Mouse (Mus musculus) MEL (cell line): ENCODE measurements around the gene Eme2.
A peak's percentile ranks its signal among the peaks of the same experiment; 100 is the strongest.

ENCODE experiments used
- EP300 ChIP-seq, 2 experiments: IDR thresholded peaks; 2 replicates each; pipeline ENCODE4 v1.6.1; 2011; ENCODE audit warnings: improper control_type of control experiment in 2 of 2, low read length in 2 of 2, low read depth in 1 of 2, mild to moderate bottlenecking in 1 of 2
- POLR2A ChIP-seq, 2 experiments: IDR thresholded peaks; 2 replicates each; pipeline ENCODE4 v1.6.1; 2011 to 2012; ENCODE audit warnings: low read length in 2 of 2, mild to moderate bottlenecking in 2 of 2, control low read depth in 1 of 2, improper control_type of control experiment in 1 of 2, low read depth in 1 of 2, moderate library complexity in 1 of 2; ENCODE audit not compliant: control insufficient read depth in 1 of 2, insufficient read depth in 1 of 2, poor library complexity in 1 of 2
- ZKSCAN1 ChIP-seq: IDR thresholded peaks from 2 replicates; pipeline ENCODE4 v1.6.1; 2012; ENCODE audit warnings: low read depth, mild to moderate bottlenecking, inconsistent platforms, low read length, improper control_type of control experiment, moderate library complexity

DNA sequence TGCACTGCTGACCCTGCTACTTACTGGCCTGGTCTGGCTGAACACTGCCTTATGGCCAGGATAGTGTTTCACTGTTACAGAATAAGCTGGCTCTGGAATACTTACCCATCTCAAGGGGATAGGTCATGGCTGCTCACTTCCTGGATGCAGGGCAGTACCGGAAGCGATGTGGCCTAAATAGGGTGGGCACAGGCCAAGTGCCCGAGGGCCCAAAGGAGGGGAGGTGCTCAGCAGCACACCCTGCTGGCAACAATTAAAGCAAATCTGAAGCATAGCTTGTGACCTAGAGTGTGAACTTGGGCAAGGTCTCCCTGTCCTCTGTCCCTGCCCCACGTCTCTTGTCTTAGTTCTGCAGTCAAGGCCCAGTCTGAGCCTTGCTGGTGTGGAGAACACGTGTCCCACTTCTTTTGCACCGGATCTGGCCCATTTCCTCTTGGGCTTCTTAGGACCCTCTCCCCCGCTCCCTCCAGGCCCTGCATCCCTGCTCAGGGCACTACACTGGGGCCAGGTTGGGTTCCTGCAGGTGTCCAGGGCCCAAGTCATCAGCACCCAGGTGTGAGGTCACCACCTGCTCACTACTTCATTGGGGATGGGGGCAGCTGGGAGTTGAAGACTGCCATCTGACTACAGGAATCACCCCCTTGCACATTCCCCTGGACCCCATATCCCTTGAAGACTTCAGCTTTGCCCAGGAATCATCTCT, 13.0 kb downstream of the Eme2 start:
- no peak for TF ChIP-seq EP300 (IDR thresholded peaks at IDR 0.05; ENCODE audit: low read depth in 1 of 2, low read length in 2 of 2)
- TF ChIP-seq ZKSCAN1: no peak
- peak in 1 of 2 experiments; percentile 53; a peak in 2 of 4 replicates for TF ChIP-seq POLR2A (IDR thresholded peaks at IDR 0.05; ENCODE audit: control insufficient read depth in 1 of 2, insufficient read depth in 1 of 2, low read depth in 1 of 2, low read length in 2 of 2, poor library complexity in 1 of 2)
